Mouse (Mus musculus): ENCODE data around the gene Gm17657. TPM values are rescaled to one million over a fixed set of nuclear protein-coding genes. Genes with fewer than 3 reads are reported as not detected.

The Gm17657 gene
- total RNA-seq, 1 experiment = 18.3 TPM

GRCm38 (mm10) chr17:29584306-29584705 lies 34.9 kb upstream of the Gm17657 start:
- Histone ChIP-seq H3K4me3 (ENCODE audit: insufficient read depth in 1 of 2, low read depth in 1 of 2, low read length in 2 of 2, poor library complexity in 1 of 2, severe bottlenecking in 1 of 2) (no peak overlapping the region), H3K27ac (ENCODE audit: insufficient read depth, low read depth, low read length, poor library complexity, severe bottlenecking) (no peak overlapping the region), H3K9me3 (ENCODE audit: control insufficient read depth, insufficient read depth, low read depth, low read length) (no peaks in the 10 kb centered on the region), H3K4me1 (ENCODE audit: control insufficient read depth in 2 of 2, insufficient read depth in 2 of 2, low read length in 2 of 2, poor library complexity in 1 of 2) (no peaks in the 10 kb centered on the region), H3K36me3 (ENCODE audit: control insufficient read depth, insufficient read depth, low read length, poor library complexity, severe bottlenecking) (peaks cover 7% of the 10 kb centered on the region; the same call in 1 of the 2 replicates), H3K9ac (ENCODE audit: insufficient read depth, low read depth, low read length, poor library complexity, severe bottlenecking) (no peak overlapping the region)
- no peak for DNase-seq (ENCODE audit: low read depth, low spot score)
- TF ChIP-seq HCFC1 (IDR thresholded peaks at IDR 0.05; ENCODE audit: borderline replicate concordance, insufficient read depth, low read length) = no peak
- no peak for TF ChIP-seq ZNF384 (IDR thresholded peaks at IDR 0.05; ENCODE audit: low read depth, low read length)
- no peak for TF ChIP-seq CHD2 (IDR thresholded peaks at IDR 0.05; ENCODE audit: low read depth, low read length)
- in situ Hi-C loops (cut with MboI; ENCODE audit: low sequenced_read_pairs in 2 of 2, unreplicated experiment in 2 of 2) = no loop called here

GRCm38 (mm10) chr17:29583569-29583968 lies 34.1 kb upstream of the Gm17657 start:
- no peak for DNase-seq (ENCODE audit: low read depth, low spot score)
- Histone ChIP-seq H3K9me3 (ENCODE audit: control insufficient read depth, insufficient read depth, low read depth, low read length) (no peaks in the 10 kb centered on the region), H3K4me1 (ENCODE audit: control insufficient read depth in 2 of 2, insufficient read depth in 2 of 2, low read length in 2 of 2, poor library complexity in 1 of 2) (no peaks in the 10 kb centered on the region), H3K4me3 (ENCODE audit: insufficient read depth in 1 of 2, low read depth in 1 of 2, low read length in 2 of 2, poor library complexity in 1 of 2, severe bottlenecking in 1 of 2) (no peak overlapping the region), H3K36me3 (ENCODE audit: control insufficient read depth, insufficient read depth, low read length, poor library complexity, severe bottlenecking) (peaks cover 10% of the 10 kb centered on the region; the same call in 1 of the 2 replicates), H3K9ac (ENCODE audit: insufficient read depth, low read depth, low read length, poor library complexity, severe bottlenecking) (no peak overlapping the region), H3K27ac (ENCODE audit: insufficient read depth, low read depth, low read length, poor library complexity, severe bottlenecking) (no peak overlapping the region)
- no peak for TF ChIP-seq MAFK (IDR thresholded peaks at IDR 0.05; ENCODE audit: insufficient read depth, low read depth, low read length)
- TF ChIP-seq CHD2 (IDR thresholded peaks at IDR 0.05; ENCODE audit: low read depth, low read length) = no peak
- TF ChIP-seq ZC3H11A (IDR thresholded peaks at IDR 0.05; ENCODE audit: borderline replicate concordance, low read depth, low read length) = no peak
- no peak for TF ChIP-seq ZNF384 (IDR thresholded peaks at IDR 0.05; ENCODE audit: low read depth, low read length)
- no peak for TF ChIP-seq HCFC1 (IDR thresholded peaks at IDR 0.05; ENCODE audit: borderline replicate concordance, insufficient read depth, low read length)
- in situ Hi-C loops (cut with MboI; ENCODE audit: low sequenced_read_pairs in 2 of 2, unreplicated experiment in 2 of 2) = no loop called here

- no peak for DNase-seq (ENCODE audit: low read depth, low spot score)
- Histone ChIP-seq H3K9me3 (ENCODE audit: control insufficient read depth, insufficient read depth, low read depth, low read length) (no peaks in the 10 kb centered on the region), H3K4me3 (ENCODE audit: insufficient read depth in 1 of 2, low read depth in 1 of 2, low read length in 2 of 2, poor library complexity in 1 of 2, severe bottlenecking in 1 of 2) (no peak overlapping the region), H3K27ac (ENCODE audit: insufficient read depth, low read depth, low read length, poor library complexity, severe bottlenecking) (no peak overlapping the region), H3K4me1 (ENCODE audit: control insufficient read depth in 2 of 2, insufficient read depth in 2 of 2, low read length in 2 of 2, poor library complexity in 1 of 2) (no peaks in the 10 kb centered on the region; a peak in 1 of 4 replicates), H3K36me3 (ENCODE audit: control insufficient read depth, insufficient read depth, low read length, poor library complexity, severe bottlenecking) (peaks cover 13% of the 10 kb centered on the region; the same call in 1 of the 2 replicates), H3K9ac (ENCODE audit: insufficient read depth, low read depth, low read length, poor library complexity, severe bottlenecking) (no peak overlapping the region)
- no peak for TF ChIP-seq HCFC1 (IDR thresholded peaks at IDR 0.05; ENCODE audit: borderline replicate concordance, insufficient read depth, low read length)
- TF ChIP-seq ZC3H11A (IDR thresholded peaks at IDR 0.05; ENCODE audit: borderline replicate concordance, low read depth, low read length) = no peak
- no peak for TF ChIP-seq CHD2 (IDR thresholded peaks at IDR 0.05; ENCODE audit: low read depth, low read length)
- in situ Hi-C loops (cut with MboI; ENCODE audit: low sequenced_read_pairs in 2 of 2, unreplicated experiment in 2 of 2) = no loop called here
Observed at GRCm38 (mm10) chr17:29579579-29580126, 30.2 kb upstream of the Gm17657 start.

- Histone ChIP-seq H3K9me3 (ENCODE audit: control insufficient read depth, insufficient read depth, low read depth, low read length) (no peaks in the 10 kb centered on the region), H3K9ac (ENCODE audit: insufficient read depth, low read depth, low read length, poor library complexity, severe bottlenecking) (no peak overlapping the region), H3K36me3 (ENCODE audit: control insufficient read depth, insufficient read depth, low read length, poor library complexity, severe bottlenecking) (peaks cover 20% of the 10 kb centered on the region; the same call in 1 of the 2 replicates), H3K27ac (ENCODE audit: insufficient read depth, low read depth, low read length, poor library complexity, severe bottlenecking) (no peak overlapping the region), H3K4me3 (ENCODE audit: insufficient read depth in 1 of 2, low read depth in 1 of 2, low read length in 2 of 2, poor library complexity in 1 of 2, severe bottlenecking in 1 of 2) (no peak overlapping the region), H3K4me1 (ENCODE audit: control insufficient read depth in 2 of 2, insufficient read depth in 2 of 2, low read length in 2 of 2, poor library complexity in 1 of 2) (peaks cover 0 to 3% of the 10 kb centered on the region in 2 experiments; a peak in 1 of 4 replicates)
- TF ChIP-seq MAFK (IDR thresholded peaks at IDR 0.05; ENCODE audit: insufficient read depth, low read depth, low read length) (no peak), CHD2 (IDR thresholded peaks at IDR 0.05; ENCODE audit: low read depth, low read length) (no peak), ZNF384 (IDR thresholded peaks at IDR 0.05; ENCODE audit: low read depth, low read length) (no peak), ZC3H11A (IDR thresholded peaks at IDR 0.05; ENCODE audit: borderline replicate concordance, low read depth, low read length) (no peak), HCFC1 (IDR thresholded peaks at IDR 0.05; ENCODE audit: borderline replicate concordance, insufficient read depth, low read length) (no peak)
- in situ Hi-C loops (cut with MboI; ENCODE audit: low sequenced_read_pairs in 2 of 2, unreplicated experiment in 2 of 2) = no loop called here
- no peak for DNase-seq (ENCODE audit: low read depth, low spot score)
Observed at GRCm38 (mm10) chr17:29569831-29570230, 20.4 kb upstream of the Gm17657 start.

- H3K27ac ChIP-seq (ENCODE audit: insufficient read depth, low read depth, low read length, poor library complexity, severe bottlenecking) = no peak overlapping the region
- TF ChIP-seq HCFC1 (IDR thresholded peaks at IDR 0.05; ENCODE audit: borderline replicate concordance, insufficient read depth, low read length) = no peak
- TF ChIP-seq ZNF384 (IDR thresholded peaks at IDR 0.05; ENCODE audit: low read depth, low read length) = no peak
- no peak for TF ChIP-seq ZC3H11A (IDR thresholded peaks at IDR 0.05; ENCODE audit: borderline replicate concordance, low read depth, low read length)
- TF ChIP-seq MAFK (IDR thresholded peaks at IDR 0.05; ENCODE audit: insufficient read depth, low read depth, low read length) = no peak
- TF ChIP-seq CHD2 (IDR thresholded peaks at IDR 0.05; ENCODE audit: low read depth, low read length) = no peak
- no peaks in the 10 kb centered on the region for H3K9me3 ChIP-seq (ENCODE audit: control insufficient read depth, insufficient read depth, low read depth, low read length)
- H3K9ac ChIP-seq (ENCODE audit: insufficient read depth, low read depth, low read length, poor library complexity, severe bottlenecking) = no peak overlapping the region
- in situ Hi-C loops (cut with MboI; ENCODE audit: low sequenced_read_pairs in 2 of 2, unreplicated experiment in 2 of 2) = no loop called here
- H3K36me3 ChIP-seq (ENCODE audit: control insufficient read depth, insufficient read depth, low read length, poor library complexity, severe bottlenecking) = peaks cover 20% of the 10 kb centered on the region; the same call in 1 of the 2 replicates
- H3K4me3 ChIP-seq (ENCODE audit: insufficient read depth in 1 of 2, low read depth in 1 of 2, low read length in 2 of 2, poor library complexity in 1 of 2, severe bottlenecking in 1 of 2) = no peak overlapping the region
- DNase-seq (ENCODE audit: low read depth, low spot score) = no peak
- H3K4me1 ChIP-seq (ENCODE audit: control insufficient read depth in 2 of 2, insufficient read depth in 2 of 2, low read length in 2 of 2, poor library complexity in 1 of 2) = peaks cover 0 to 3% of the 10 kb centered on the region in 2 experiments; a peak in 1 of 4 replicates
Observed at GRCm38 (mm10) chr17:29568435-29568834, 19.0 kb upstream of the Gm17657 start.
